Mouse (Mus musculus): ENCODE data around the gene Psd. TPM values are rescaled to one million over a fixed set of nuclear protein-coding genes. Genes with fewer than 3 reads are reported as not detected.

Psd gene
- polyA plus RNA-seq, 1 experiment from 2014 or later: 7.4 TPM

DNA sequence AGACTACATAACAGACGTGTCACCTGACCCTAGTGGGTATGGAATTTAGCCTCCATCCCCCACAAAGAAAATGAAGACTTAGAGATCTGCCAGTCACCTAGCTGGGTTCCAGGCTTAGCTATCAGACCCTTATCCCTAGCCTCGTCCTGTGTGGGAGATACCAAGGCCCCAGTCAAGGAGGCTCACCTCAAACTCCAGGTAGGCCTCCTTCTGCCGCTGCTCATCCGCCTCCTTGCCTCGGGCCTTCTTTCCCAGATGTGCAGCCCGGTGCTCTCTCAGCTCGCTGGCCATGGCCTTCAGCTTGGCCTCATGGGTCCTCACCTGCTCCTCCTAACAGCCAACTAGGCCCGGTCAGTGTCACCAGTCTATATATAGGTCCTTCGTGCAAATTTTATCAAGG is 13.8 kb downstream of the Psd start:
- peaks cover 48% of the 10 kb centered on the region for H3K27me3 ChIP-seq (ENCODE audit: control insufficient read depth, insufficient read depth, low read length)
- H3K9ac ChIP-seq (ENCODE audit: low read length): no peak overlapping the region
- ATAC-seq (ENCODE audit: insufficient number of reproducible peaks, insufficient read depth, low FRiP score, low read depth): no peak
- WGBS: 75% methylated on average over 9 of the region's 9 CpGs
- H3K4me3 ChIP-seq (ENCODE audit: control insufficient read depth in 1 of 2, insufficient read depth in 1 of 2, low read depth in 1 of 2, low read length in 2 of 2): no peak overlapping the region
- peaks cover 15 to 35% of the 10 kb centered on the region in 2 experiments for H3K4me1 ChIP-seq (ENCODE audit: control insufficient read depth in 2 of 2, insufficient read depth in 2 of 2, low read length in 2 of 2)
- no peak overlapping the region for H3K4me2 ChIP-seq (ENCODE audit: low read length)
- peaks cover 34% of the 10 kb centered on the region for H3K36me3 ChIP-seq (ENCODE audit: control insufficient read depth, insufficient read depth, low read length)
- H3K9me3 ChIP-seq (ENCODE audit: control insufficient read depth, low read length): no peaks in the 10 kb centered on the region
- no peak overlapping the region for H3K27ac ChIP-seq (replicated peaks in 1 of 2; ENCODE audit: control insufficient read depth in 1 of 2, insufficient read depth in 1 of 2, low read depth in 2 of 2, low read length in 2 of 2)

DNA sequence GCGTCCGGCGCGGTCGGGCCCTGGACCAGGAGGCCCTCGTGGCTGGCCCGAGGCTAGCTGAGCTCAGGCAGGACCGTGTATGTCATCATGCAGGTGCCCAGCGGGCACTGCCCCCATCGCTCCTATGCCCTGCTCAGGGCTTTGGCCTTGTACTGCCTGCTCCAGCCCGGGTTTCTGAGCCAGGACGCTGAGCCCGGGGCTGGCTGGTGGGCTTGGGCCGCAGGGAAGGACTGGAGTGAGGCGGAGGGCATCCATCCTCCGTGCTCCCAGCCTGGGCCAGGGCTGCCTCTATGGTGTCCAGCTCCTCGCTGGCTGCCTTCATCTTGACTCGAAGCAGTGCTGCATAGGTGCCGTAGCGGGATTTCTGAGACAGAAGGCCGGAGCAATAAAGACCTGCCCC is 14.4 kb downstream of the Psd start:
- Histone ChIP-seq H3K9ac (ENCODE audit: low read length) (no peak overlapping the region), H3K4me1 (ENCODE audit: control insufficient read depth in 2 of 2, insufficient read depth in 2 of 2, low read length in 2 of 2) (peaks cover 15 to 30% of the 10 kb centered on the region in 2 experiments), H3K36me3 (ENCODE audit: control insufficient read depth, insufficient read depth, low read length) (peaks cover 39% of the 10 kb centered on the region), H3K27ac (replicated peaks in 1 of 2; ENCODE audit: control insufficient read depth in 1 of 2, insufficient read depth in 1 of 2, low read depth in 2 of 2, low read length in 2 of 2) (no peak overlapping the region), H3K4me3 (ENCODE audit: control insufficient read depth in 1 of 2, insufficient read depth in 1 of 2, low read depth in 1 of 2, low read length in 2 of 2) (no peak overlapping the region), H3K27me3 (ENCODE audit: control insufficient read depth, insufficient read depth, low read length) (peaks cover 48% of the 10 kb centered on the region), H3K4me2 (ENCODE audit: low read length) (no peak overlapping the region), H3K9me3 (ENCODE audit: control insufficient read depth, low read length) (no peaks in the 10 kb centered on the region)
- ATAC-seq (ENCODE audit: insufficient number of reproducible peaks, insufficient read depth, low FRiP score, low read depth): no peak
- whole genome bisulfite sequencing: 93% methylated on average over 21 of the region's 21 CpGs

DNA sequence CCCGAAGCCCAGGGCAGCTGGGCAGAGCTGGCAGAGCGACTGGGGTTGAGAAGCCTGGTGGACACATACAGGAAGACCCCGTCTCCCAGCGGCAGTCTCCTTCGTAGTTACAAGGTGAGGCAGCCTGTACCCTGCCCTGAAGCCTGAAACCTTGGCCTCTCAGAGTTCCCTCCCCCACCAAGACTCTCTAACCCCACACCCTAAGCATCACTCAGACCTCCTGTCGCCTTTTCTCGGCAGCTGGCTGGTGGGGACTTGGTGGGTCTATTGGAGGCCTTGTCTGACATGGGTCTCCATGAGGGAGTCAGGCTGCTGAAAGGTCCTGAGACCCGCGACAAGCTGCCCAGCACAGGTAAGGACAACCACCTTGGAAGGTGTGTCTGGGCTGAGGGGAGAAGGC is 15.6 kb downstream of the Psd start:
- Histone ChIP-seq H3K4me2 (ENCODE audit: low read length) (no peak overlapping the region), H3K36me3 (ENCODE audit: control insufficient read depth, insufficient read depth, low read length) (peaks cover 43% of the 10 kb centered on the region), H3K4me3 (ENCODE audit: control insufficient read depth in 1 of 2, insufficient read depth in 1 of 2, low read depth in 1 of 2, low read length in 2 of 2) (no peak overlapping the region), H3K27me3 (ENCODE audit: control insufficient read depth, insufficient read depth, low read length) (peaks cover 45% of the 10 kb centered on the region), H3K27ac (replicated peaks in 1 of 2; ENCODE audit: control insufficient read depth in 1 of 2, insufficient read depth in 1 of 2, low read depth in 2 of 2, low read length in 2 of 2) (no peak overlapping the region), H3K9ac (ENCODE audit: low read length) (no peak overlapping the region), H3K4me1 (ENCODE audit: control insufficient read depth in 2 of 2, insufficient read depth in 2 of 2, low read length in 2 of 2) (peaks cover 15 to 24% of the 10 kb centered on the region in 2 experiments), H3K9me3 (ENCODE audit: control insufficient read depth, low read length) (no peaks in the 10 kb centered on the region)
- 89% methylated on average over 9 of the region's 9 CpGs for WGBS
- ATAC-seq (ENCODE audit: insufficient number of reproducible peaks, insufficient read depth, low FRiP score, low read depth): no peak

DNA sequence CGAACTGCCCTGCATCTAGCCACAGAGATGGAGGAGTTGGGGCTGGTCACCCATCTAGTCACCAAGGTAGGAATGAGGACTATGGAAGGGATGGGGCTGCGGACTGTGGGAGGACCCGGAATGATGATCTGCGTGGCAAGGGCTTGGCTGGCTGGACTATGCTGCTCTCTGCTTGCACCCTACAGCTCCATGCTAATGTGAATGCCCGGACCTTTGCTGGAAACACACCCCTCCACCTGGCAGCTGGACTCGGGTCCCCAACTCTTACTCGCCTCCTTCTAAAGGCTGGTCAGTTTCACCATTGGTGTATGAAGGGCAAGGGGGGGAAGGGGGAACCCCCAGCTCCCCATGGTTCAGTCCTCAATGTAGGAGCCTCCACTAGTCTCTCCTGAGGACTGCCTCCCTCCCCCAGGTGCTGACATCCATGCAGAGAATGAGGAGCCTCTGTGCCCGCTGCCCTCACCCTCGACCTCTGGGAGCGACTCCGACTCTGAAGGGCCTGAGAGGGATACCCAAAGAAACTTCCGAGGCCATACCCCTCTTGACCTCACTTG is 16.6 kb downstream of the Psd start:
- H3K27ac ChIP-seq (replicated peaks in 1 of 2; ENCODE audit: control insufficient read depth in 1 of 2, insufficient read depth in 1 of 2, low read depth in 2 of 2, low read length in 2 of 2): no peak overlapping the region
- 87% methylated on average over 12 of the region's 12 CpGs for WGBS
- no peak for ATAC-seq (ENCODE audit: insufficient number of reproducible peaks, insufficient read depth, low FRiP score, low read depth)

DNA sequence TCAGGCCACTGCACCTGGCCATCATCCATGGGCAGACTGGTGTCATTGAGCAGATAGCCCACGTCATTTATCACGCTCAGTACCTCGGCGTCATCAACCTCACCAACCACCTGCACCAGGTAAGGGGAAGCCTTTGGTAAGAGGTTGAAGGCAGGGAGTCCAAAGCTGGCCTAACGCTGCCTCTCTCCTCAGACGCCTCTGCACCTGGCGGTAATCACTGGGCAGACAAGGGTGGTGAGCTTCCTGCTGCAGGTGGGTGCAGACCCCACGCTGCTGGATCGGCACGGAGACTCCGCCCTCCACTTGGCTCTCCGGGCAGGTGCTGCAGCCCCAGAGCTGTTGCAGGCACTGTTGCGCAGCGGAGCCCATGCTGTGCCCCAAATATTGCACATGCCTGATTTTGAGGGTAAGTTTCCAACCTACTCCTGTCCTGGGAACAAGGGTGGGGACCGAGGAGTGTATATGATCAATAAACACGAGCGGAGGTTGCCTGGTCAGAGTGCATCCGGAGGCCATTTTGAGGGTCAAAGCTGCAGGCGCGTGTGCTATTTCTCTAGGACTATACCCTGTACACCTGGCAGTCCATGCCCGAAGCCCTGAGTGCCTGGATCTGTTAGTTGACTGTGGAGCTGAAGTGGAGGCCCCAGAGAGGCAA is 17.2 kb downstream of the Psd start:
- Histone ChIP-seq H3K4me2 (ENCODE audit: low read length) (no peak overlapping the region), H3K4me1 (ENCODE audit: control insufficient read depth in 2 of 2, insufficient read depth in 2 of 2, low read length in 2 of 2) (peaks cover 7 to 18% of the 10 kb centered on the region in 2 experiments; a peak in 3 of 4 replicates), H3K9me3 (ENCODE audit: control insufficient read depth, low read length) (no peaks in the 10 kb centered on the region), H3K9ac (ENCODE audit: low read length) (no peak overlapping the region), H3K27me3 (ENCODE audit: control insufficient read depth, insufficient read depth, low read length) (peaks cover 34% of the 10 kb centered on the region), H3K36me3 (ENCODE audit: control insufficient read depth, insufficient read depth, low read length) (peaks cover 43% of the 10 kb centered on the region), H3K27ac (replicated peaks in 1 of 2; ENCODE audit: control insufficient read depth in 1 of 2, insufficient read depth in 1 of 2, low read depth in 2 of 2, low read length in 2 of 2) (no peak overlapping the region), H3K4me3 (ENCODE audit: control insufficient read depth in 1 of 2, insufficient read depth in 1 of 2, low read depth in 1 of 2, low read length in 2 of 2) (no peak overlapping the region)
- ATAC-seq (ENCODE audit: insufficient number of reproducible peaks, insufficient read depth, low FRiP score, low read depth): no peak
- WGBS: 80% methylated on average over 21 of the region's 21 CpGs

More for the DNA sequence above, 16.6 kb downstream of the Psd start:
- peaks cover 11 to 21% of the 10 kb centered on the region in 2 experiments for H3K4me1 ChIP-seq (ENCODE audit: control insufficient read depth in 2 of 2, insufficient read depth in 2 of 2, low read length in 2 of 2)
- H3K27me3 ChIP-seq (ENCODE audit: control insufficient read depth, insufficient read depth, low read length): peaks cover 40% of the 10 kb centered on the region
- H3K4me2 ChIP-seq (ENCODE audit: low read length): no peak overlapping the region
- no peak overlapping the region for H3K4me3 ChIP-seq (ENCODE audit: control insufficient read depth in 1 of 2, insufficient read depth in 1 of 2, low read depth in 1 of 2, low read length in 2 of 2)
- no peaks in the 10 kb centered on the region for H3K9me3 ChIP-seq (ENCODE audit: control insufficient read depth, low read length)
- H3K36me3 ChIP-seq (ENCODE audit: control insufficient read depth, insufficient read depth, low read length): peaks cover 43% of the 10 kb centered on the region
- H3K9ac ChIP-seq (ENCODE audit: low read length): no peak overlapping the region

DNA sequence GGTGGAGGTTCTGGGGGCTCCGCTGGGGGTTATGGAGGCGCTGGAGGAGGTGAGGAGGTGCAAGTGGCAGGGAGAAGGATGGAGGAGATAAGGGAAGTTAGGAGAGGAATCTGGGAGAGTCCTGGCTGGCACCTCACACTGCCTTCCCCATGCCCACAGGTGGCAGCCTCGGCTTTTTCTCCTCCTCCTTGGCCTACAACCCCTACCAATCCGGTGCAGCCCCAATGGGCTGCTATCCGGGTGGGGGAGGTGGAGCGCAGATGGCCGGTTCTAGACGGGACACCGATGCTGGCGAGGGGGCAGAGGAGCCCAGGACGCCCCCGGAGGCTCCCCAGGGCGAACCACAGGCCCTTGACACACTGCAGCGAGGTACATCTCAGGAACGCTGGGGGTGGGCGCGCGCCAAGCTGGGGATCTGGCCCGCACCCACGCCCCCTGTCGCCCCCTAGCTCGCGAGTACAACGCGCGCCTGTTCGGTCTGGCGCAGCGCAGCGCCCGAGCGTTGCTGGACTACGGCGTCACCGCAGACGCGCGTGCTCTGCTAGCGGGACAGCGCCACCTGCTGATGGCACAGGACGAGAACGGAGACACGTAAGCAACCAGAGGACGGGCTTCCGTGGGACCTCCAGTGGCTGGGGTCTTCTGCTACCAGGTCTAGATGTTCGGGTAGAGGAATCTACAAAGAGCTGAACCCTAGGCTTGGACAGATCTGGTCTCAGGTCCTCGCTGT is 18.1 kb downstream of the Psd start:
- H3K4me3 ChIP-seq (ENCODE audit: control insufficient read depth in 1 of 2, insufficient read depth in 1 of 2, low read depth in 1 of 2, low read length in 2 of 2): peak overlapping the region; percentile 35 to 40
- WGBS: 2% methylated on average over 44 of the region's 47 CpGs
- ATAC-seq (ENCODE audit: insufficient number of reproducible peaks, insufficient read depth, low FRiP score, low read depth): no peak

DNA sequence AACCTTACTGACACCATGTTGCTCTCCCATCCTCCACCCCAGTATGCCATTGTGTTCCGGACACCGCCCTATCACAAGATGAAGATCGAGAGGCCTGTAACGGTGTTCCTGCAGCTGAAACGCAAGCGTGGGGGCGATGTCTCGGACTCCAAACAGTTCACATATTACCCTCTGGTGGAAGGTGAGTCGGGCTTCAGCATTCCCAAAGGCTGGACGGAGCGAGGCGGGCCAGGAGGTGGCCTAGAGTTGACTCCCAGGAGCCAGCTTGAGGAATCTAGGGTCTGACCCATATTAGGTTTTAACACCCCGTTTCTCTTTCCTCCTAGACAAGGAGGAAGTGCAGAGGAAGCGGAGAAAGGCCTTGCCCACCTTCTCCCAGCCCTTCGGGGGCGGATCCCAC is 18.7 kb downstream of the Psd start:
- no peak overlapping the region for H3K4me3 ChIP-seq (ENCODE audit: control insufficient read depth in 1 of 2, insufficient read depth in 1 of 2, low read depth in 1 of 2, low read length in 2 of 2)

More for the DNA sequence above, 18.1 kb downstream of the Psd start:
- peak overlapping the region; percentile 79 for H3K4me2 ChIP-seq (ENCODE audit: low read length)
- no peak overlapping the region for H3K27ac ChIP-seq (replicated peaks in 1 of 2; ENCODE audit: control insufficient read depth in 1 of 2, insufficient read depth in 1 of 2, low read depth in 2 of 2, low read length in 2 of 2)
- H3K4me1 ChIP-seq (ENCODE audit: control insufficient read depth in 2 of 2, insufficient read depth in 2 of 2, low read length in 2 of 2): peaks cover 8 to 14% of the 10 kb centered on the region in 2 experiments; a peak in 3 of 4 replicates
- H3K9me3 ChIP-seq (ENCODE audit: control insufficient read depth, low read length): no peaks in the 10 kb centered on the region
- peaks cover 25% of the 10 kb centered on the region for H3K27me3 ChIP-seq (ENCODE audit: control insufficient read depth, insufficient read depth, low read length)
- peak overlapping the region; percentile 68 for H3K9ac ChIP-seq (ENCODE audit: low read length)
- peaks cover 43% of the 10 kb centered on the region for H3K36me3 ChIP-seq (ENCODE audit: control insufficient read depth, insufficient read depth, low read length)

More for the DNA sequence above, 18.7 kb downstream of the Psd start:
- H3K4me1 ChIP-seq (ENCODE audit: control insufficient read depth in 2 of 2, insufficient read depth in 2 of 2, low read length in 2 of 2): peaks cover 9 to 17% of the 10 kb centered on the region in 2 experiments; a peak in 3 of 4 replicates
- H3K36me3 ChIP-seq (ENCODE audit: control insufficient read depth, insufficient read depth, low read length): peaks cover 43% of the 10 kb centered on the region
- no peak overlapping the region for H3K27ac ChIP-seq (replicated peaks in 1 of 2; ENCODE audit: control insufficient read depth in 1 of 2, insufficient read depth in 1 of 2, low read depth in 2 of 2, low read length in 2 of 2)
- H3K9me3 ChIP-seq (ENCODE audit: control insufficient read depth, low read length): no peaks in the 10 kb centered on the region
- WGBS: 68% methylated on average over 16 of the region's 16 CpGs
- H3K27me3 ChIP-seq (ENCODE audit: control insufficient read depth, insufficient read depth, low read length): peaks cover 21% of the 10 kb centered on the region
- no peak for ATAC-seq (ENCODE audit: insufficient number of reproducible peaks, insufficient read depth, low FRiP score, low read depth)
- H3K4me2 ChIP-seq (ENCODE audit: low read length): no peak overlapping the region
- H3K9ac ChIP-seq (ENCODE audit: low read length): no peak overlapping the region
